Mouse (Mus musculus): ENCODE measurements around the gene Rhox2h. TPM values are rescaled to one million over a fixed set of nuclear protein-coding genes. Genes with fewer than 3 reads are reported as not detected.

Gene Rhox2h
- polyA plus RNA-seq, 1 experiment, result not detected

Other genes with a start within 250 kb of the Rhox2h start
- gene Rhox4b, start 240.8 kb downstream of the Rhox2h start, polyA plus RNA-seq (2012; fragmentation: generic; extraction: Trizol), result not detected
- not detected for gene Rhox2c, start 219.6 kb downstream of the Rhox2h start, polyA plus RNA-seq (2012; fragmentation: generic; extraction: Trizol)
- gene Rhox3c, start 214.7 kb downstream of the Rhox2h start, polyA plus RNA-seq (2012; fragmentation: generic; extraction: Trizol), result not detected
- gene Rhox4c, start 192.9 kb downstream of the Rhox2h start, polyA plus RNA-seq (2012; fragmentation: generic; extraction: Trizol), result not detected
- not detected for gene Rhox2d, start 179.8 kb downstream of the Rhox2h start, polyA plus RNA-seq (2012; fragmentation: generic; extraction: Trizol)
- not detected for gene Rhox4d, start 158.9 kb downstream of the Rhox2h start, polyA plus RNA-seq (2012; fragmentation: generic; extraction: Trizol)
- gene Rhox2e, start 142.8 kb downstream of the Rhox2h start, polyA plus RNA-seq (2012; fragmentation: generic; extraction: Trizol), result not detected
- not detected for gene Rhox3e, start 131.3 kb downstream of the Rhox2h start, polyA plus RNA-seq (2012; fragmentation: generic; extraction: Trizol)
- not detected for gene Rhox4e, start 115.9 kb downstream of the Rhox2h start, polyA plus RNA-seq (2012; fragmentation: generic; extraction: Trizol)
- gene Rhox2f, start 101.9 kb downstream of the Rhox2h start, polyA plus RNA-seq (2012; fragmentation: generic; extraction: Trizol), result not detected
- not detected for gene Rhox3f, start 92.3 kb downstream of the Rhox2h start, polyA plus RNA-seq (2012; fragmentation: generic; extraction: Trizol)
- gene Rhox4f, start 65.6 kb downstream of the Rhox2h start, polyA plus RNA-seq (2012; fragmentation: generic; extraction: Trizol), result not detected
- not detected for gene Rhox3g, start 44.7 kb downstream of the Rhox2h start, polyA plus RNA-seq (2012; fragmentation: generic; extraction: Trizol)
- gene Rhox2g, start 29.8 kb downstream of the Rhox2h start, polyA plus RNA-seq (2012; fragmentation: generic; extraction: Trizol), result not detected
- not detected for gene Rhox4g, start 21.9 kb downstream of the Rhox2h start, polyA plus RNA-seq (2012; fragmentation: generic; extraction: Trizol)
- gene Rhox3h, start 4.5 kb downstream of the Rhox2h start, polyA plus RNA-seq (2012; fragmentation: generic; extraction: Trizol), result not detected
- 4.4 TPM for gene Rhox5, start 131.6 kb upstream of the Rhox2h start, polyA plus RNA-seq (2012; fragmentation: generic; extraction: Trizol)
- not detected for gene Rhox6, start 153.6 kb upstream of the Rhox2h start, polyA plus RNA-seq (2012; fragmentation: generic; extraction: Trizol)
- not detected for gene Rhox7a, start 158.4 kb upstream of the Rhox2h start, polyA plus RNA-seq (2012; fragmentation: generic; extraction: Trizol)
- not detected for gene Rhox8, start 205.7 kb upstream of the Rhox2h start, polyA plus RNA-seq (2012; fragmentation: generic; extraction: Trizol)
- not detected for gene Rhox7b, start 224.0 kb upstream of the Rhox2h start, polyA plus RNA-seq (2012; fragmentation: generic; extraction: Trizol)
- not detected for gene Rhox9, start 228.5 kb upstream of the Rhox2h start, polyA plus RNA-seq (2012; fragmentation: generic; extraction: Trizol)

Data from myocyte (in vitro differentiated cells).